Mouse (Mus musculus): ENCODE results near the gene Ccdc88a. TPM values are rescaled to one million over a fixed set of nuclear protein-coding genes. Genes with fewer than 3 reads are reported as not detected.
A peak's percentile ranks its signal among the peaks of the same experiment; 100 is the strongest.

The Ccdc88a gene
- polyA plus RNA-seq (2015; fragmentation: Nextera tagmentation; extraction: Ambion mirVana): 26.9 and 29.6 TPM in 2 replicates

DNA sequence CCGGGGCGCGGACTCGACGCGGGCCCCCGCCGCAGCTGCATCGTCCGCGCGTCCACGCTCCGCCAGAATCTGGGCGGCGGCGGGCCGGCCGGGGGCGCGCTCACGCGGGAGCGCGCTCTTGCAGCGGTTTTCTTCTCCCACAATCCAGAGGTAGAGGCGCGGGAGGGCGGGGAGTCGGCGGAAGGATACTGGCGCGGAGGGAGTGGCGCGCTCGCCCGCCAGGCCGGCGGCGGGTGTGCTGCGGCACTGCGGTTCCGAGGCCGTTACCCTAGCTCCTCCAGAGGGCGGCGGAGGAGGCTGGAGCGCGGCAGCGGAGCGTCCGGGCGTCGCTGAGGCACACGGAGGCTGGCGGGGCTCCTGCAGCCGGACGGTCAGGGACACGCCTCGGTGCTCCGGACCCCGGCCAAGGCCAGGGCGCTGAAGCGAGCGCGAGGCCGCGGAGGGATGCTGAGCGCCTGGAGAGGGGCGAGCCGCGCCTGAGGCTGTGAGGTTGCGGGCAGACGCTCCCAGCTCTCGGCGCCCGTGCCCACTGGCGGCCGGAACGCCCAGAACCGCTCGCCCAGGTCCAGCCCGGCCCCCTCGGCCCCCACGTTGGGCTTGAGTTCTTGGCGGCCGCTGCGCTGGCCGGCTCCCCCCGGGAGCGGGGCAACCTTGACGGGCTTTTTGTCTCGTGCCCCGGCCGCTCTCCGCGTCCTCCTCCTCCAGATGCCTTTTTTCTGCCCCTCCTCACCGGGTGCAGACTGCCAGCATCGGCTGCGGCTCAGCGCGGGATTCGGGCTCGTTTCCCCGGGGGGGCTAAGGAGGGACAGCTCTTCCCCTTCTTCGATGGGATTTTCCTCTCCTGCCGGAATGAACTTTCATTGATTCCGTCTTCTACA is at the start of gene Ccdc88a:
Gene Ccdc88a, plus strand, starts transcription at position 263 of the 878 bp plus-strand sequence.
- Histone ChIP-seq H3K4me1 (no peaks in the 10 kb centered on the region), H3K9me3 (no peaks in the 10 kb centered on the region), H3K36me3 (no peaks in the 10 kb centered on the region), H3K4me2 (peak within 1 kb of the TSS; percentile 64), H3K4me3 (replicated peaks) (peak within 1 kb of the TSS; percentile 90), H3K27me3 (replicated peaks) (no peaks in the 10 kb centered on the region), H3K9ac (peak within 1 kb of the TSS; percentile 74), H3K27ac (peak within 1 kb of the TSS; percentile 94)
- WGBS: under 1% methylated on average over 107 of the region's 107 CpGs
- ATAC-seq (ENCODE audit: insufficient read depth, low FRiP score, low read depth): peak; percentile 98

DNA sequence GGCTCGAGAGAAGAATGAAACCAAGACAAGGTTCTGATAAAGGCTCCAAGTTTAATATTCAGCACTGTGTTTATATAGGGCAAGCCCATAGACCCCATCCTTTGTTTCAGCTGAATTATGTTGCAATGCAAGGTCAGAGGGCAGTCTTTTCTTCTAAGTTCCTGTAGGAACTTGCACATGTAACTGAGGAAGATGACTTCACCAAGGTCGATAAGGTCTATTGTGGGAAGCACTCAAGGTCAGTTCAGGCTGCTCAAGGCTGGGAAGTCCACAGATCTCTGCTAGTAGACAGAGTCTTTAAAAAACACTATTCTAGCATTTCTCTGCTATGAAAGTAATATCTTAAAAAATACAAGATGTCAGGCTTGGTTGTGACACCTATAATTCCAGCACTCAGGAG is 38.0 kb upstream of the Ccdc88a start:
- Histone ChIP-seq H3K27ac (no peak overlapping the region), H3K4me3 (replicated peaks) (no peak overlapping the region), H3K9ac (no peak overlapping the region), H3K36me3 (no peaks in the 10 kb centered on the region), H3K9me3 (no peaks in the 10 kb centered on the region), H3K4me2 (no peak overlapping the region), H3K4me1 (no peaks in the 10 kb centered on the region), H3K27me3 (replicated peaks) (no peaks in the 10 kb centered on the region)
- ATAC-seq (ENCODE audit: insufficient read depth, low FRiP score, low read depth): no peak; the same call in 1 of the 2 replicates
- WGBS: 72% methylated on average over 2 of the region's 2 CpGs

- Histone ChIP-seq H3K4me3 (replicated peaks) (no peak overlapping the region), H3K27me3 (replicated peaks) (no peaks in the 10 kb centered on the region), H3K36me3 (no peaks in the 10 kb centered on the region), H3K9me3 (no peaks in the 10 kb centered on the region), H3K4me1 (no peaks in the 10 kb centered on the region), H3K27ac (no peak overlapping the region), H3K9ac (no peak overlapping the region), H3K4me2 (no peak overlapping the region)
- no peak for ATAC-seq (ENCODE audit: insufficient read depth, low FRiP score, low read depth)
- WGBS: 66% methylated on average over 2 of the region's 2 CpGs
Observed at GRCm38 (mm10) chr11:29341259-29341658, 32.2 kb upstream of the Ccdc88a start.

DNA sequence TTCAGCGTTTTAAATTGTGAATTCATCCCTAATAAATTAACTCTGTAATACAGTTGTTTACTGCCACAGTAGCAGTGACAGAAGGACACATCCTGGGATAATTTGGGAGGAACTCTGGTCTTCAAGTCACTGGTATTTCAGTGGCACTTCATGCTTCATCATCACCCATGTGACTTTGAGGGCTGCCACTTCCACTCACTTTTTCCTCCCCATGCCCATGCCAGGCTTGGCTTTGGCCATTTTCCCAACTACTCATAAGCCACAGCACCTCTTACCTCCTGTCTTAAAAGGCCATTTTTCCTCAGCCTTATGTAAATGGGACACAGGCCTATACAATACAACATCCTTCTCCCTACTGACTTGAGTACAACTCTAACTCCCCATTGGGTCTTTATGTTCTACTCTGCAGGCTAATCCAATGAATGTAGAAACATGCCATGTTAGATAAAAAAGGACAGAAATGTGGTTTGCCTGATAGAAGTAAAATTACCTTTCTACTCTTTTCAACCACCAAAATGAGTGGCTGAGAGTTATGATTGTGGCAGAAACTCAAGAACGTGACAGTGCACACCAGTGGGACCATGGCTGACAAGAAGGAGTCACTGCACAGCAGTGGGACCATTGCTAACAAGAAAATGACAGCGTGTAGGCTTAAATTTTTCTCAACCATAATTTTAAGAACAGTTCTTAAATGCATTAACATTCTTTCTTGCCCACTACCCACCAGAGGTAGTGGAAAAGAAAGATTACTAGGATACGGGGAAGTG is 28.4 kb upstream of the Ccdc88a start:
- no peak for ATAC-seq (ENCODE audit: insufficient read depth, low FRiP score, low read depth)
- Histone ChIP-seq H3K4me3 (replicated peaks) (no peak overlapping the region), H3K9ac (no peak overlapping the region), H3K36me3 (no peaks in the 10 kb centered on the region), H3K4me1 (no peaks in the 10 kb centered on the region), H3K4me2 (no peak overlapping the region), H3K27ac (no peak overlapping the region), H3K27me3 (replicated peaks) (no peaks in the 10 kb centered on the region), H3K9me3 (no peaks in the 10 kb centered on the region)
- 78% methylated on average over 4 of the region's 4 CpGs for WGBS

DNA sequence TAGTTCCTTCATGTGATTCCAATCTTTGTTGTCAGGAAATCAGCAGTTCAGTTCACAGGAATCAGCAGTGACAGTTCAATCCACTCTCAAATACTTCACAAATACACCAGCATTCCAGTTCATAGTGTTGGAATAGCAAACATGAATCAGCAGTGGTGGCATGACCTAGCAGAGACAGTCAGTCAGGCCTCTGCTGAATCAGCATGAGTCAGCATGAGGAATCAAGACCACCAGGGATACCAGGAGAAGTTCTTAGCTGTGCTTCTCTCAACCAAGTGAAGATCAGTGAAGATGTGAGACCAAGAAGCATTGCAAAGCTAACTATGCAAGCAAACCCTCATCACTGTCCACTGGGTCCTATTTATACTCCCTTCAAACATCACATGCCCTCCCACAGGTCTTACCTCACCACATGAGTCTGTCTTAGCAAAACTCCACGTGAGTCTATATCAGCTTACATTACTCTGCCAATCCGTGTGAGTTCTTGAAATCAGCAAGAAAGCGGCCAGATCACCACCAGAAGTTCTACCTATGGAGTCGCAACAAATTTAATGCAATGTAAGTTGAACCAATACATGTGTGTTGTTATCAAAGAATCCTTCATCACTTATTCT is 27.7 kb upstream of the Ccdc88a start:
- Histone ChIP-seq H3K27ac (no peak overlapping the region), H3K9me3 (no peaks in the 10 kb centered on the region), H3K4me2 (no peak overlapping the region), H3K9ac (no peak overlapping the region), H3K4me3 (replicated peaks) (no peak overlapping the region), H3K27me3 (replicated peaks) (no peaks in the 10 kb centered on the region), H3K36me3 (no peaks in the 10 kb centered on the region), H3K4me1 (no peaks in the 10 kb centered on the region)
- WGBS: 75% methylated on average over 4 of the region's 4 CpGs
- no peak for ATAC-seq (ENCODE audit: insufficient read depth, low FRiP score, low read depth)

- Histone ChIP-seq H3K27me3 (replicated peaks) (no peaks in the 10 kb centered on the region), H3K9me3 (no peaks in the 10 kb centered on the region), H3K27ac (no peak overlapping the region), H3K4me3 (replicated peaks) (no peak overlapping the region), H3K9ac (no peak overlapping the region), H3K36me3 (no peaks in the 10 kb centered on the region), H3K4me2 (no peak overlapping the region), H3K4me1 (no peaks in the 10 kb centered on the region)
- no peak for ATAC-seq (ENCODE audit: insufficient read depth, low FRiP score, low read depth)
- WGBS: 90% methylated on average over 2 of the region's 2 CpGs
Observed at GRCm38 (mm10) chr11:29350891-29351290, 22.6 kb upstream of the Ccdc88a start.

GRCm38 (mm10) chr11:29352214-29352613 is 21.2 kb upstream of the Ccdc88a start:
- Histone ChIP-seq H3K27me3 (replicated peaks) (no peaks in the 10 kb centered on the region), H3K36me3 (no peaks in the 10 kb centered on the region), H3K4me3 (replicated peaks) (no peak overlapping the region), H3K27ac (no peak overlapping the region), H3K9ac (no peak overlapping the region), H3K4me1 (no peaks in the 10 kb centered on the region), H3K4me2 (no peak overlapping the region), H3K9me3 (no peaks in the 10 kb centered on the region)
- WGBS: 92% methylated on average over 1 of the region's 1 CpGs
- no peak for ATAC-seq (ENCODE audit: insufficient read depth, low FRiP score, low read depth)

DNA sequence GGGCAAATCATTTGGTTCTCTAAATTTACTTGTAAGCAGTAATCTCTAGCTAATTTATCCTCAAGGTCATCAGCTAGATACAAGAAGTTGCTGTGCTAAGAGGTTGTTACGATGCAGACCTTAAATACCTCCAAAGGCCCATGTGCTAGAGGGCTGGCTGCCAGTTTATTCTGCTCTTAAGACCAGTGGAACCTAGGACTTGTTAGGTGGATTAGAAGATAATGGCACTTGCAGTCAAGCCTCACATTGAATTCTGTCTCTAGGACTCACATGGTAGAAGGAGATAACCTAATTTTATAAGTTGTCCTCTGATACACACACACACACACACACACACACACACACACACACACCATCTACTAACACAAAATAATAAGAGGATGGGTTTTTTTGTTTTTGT is 5.3 kb upstream of the Ccdc88a start:
- no peak for ATAC-seq (ENCODE audit: insufficient read depth, low FRiP score, low read depth)
- H3K27me3 ChIP-seq (replicated peaks): no peaks in the 10 kb centered on the region
- H3K4me3 ChIP-seq (replicated peaks): no peak overlapping the region
- 68% methylated on average over 1 of the region's 1 CpGs for WGBS
- H3K4me2 ChIP-seq: no peak overlapping the region
- no peaks in the 10 kb centered on the region for H3K4me1 ChIP-seq
- no peak overlapping the region for H3K9ac ChIP-seq
- no peak overlapping the region for H3K27ac ChIP-seq
- no peaks in the 10 kb centered on the region for H3K9me3 ChIP-seq
- no peaks in the 10 kb centered on the region for H3K36me3 ChIP-seq

- Histone ChIP-seq H3K27ac (peak overlapping the region; percentile 8; the same call in 1 of the 2 replicates), H3K4me1 (no peaks in the 10 kb centered on the region), H3K36me3 (no peaks in the 10 kb centered on the region), H3K27me3 (replicated peaks) (no peaks in the 10 kb centered on the region), H3K4me2 (peak overlapping the region; percentile 64), H3K4me3 (replicated peaks) (peak overlapping the region; percentile 90), H3K9ac (peak overlapping the region; percentile 30; the same call in 1 of the 2 replicates), H3K9me3 (no peaks in the 10 kb centered on the region)
- ATAC-seq (ENCODE audit: insufficient read depth, low FRiP score, low read depth): no peak
- 4% methylated on average over 11 of the region's 11 CpGs for WGBS
Observed at GRCm38 (mm10) chr11:29373050-29373395, 435 bp upstream of the Ccdc88a start.

- Histone ChIP-seq H3K9me3 (no peaks in the 10 kb centered on the region), H3K36me3 (no peaks in the 10 kb centered on the region), H3K4me3 (replicated peaks) (peak overlapping the region; percentile 90), H3K9ac (peak overlapping the region; percentile 74), H3K4me1 (no peaks in the 10 kb centered on the region), H3K4me2 (peak overlapping the region; percentile 64), H3K27me3 (replicated peaks) (no peaks in the 10 kb centered on the region), H3K27ac (peak overlapping the region; percentile 94; the same call in 1 of the 2 replicates)
- 0% methylated on average over 8 of the region's 8 CpGs for WGBS
- ATAC-seq (ENCODE audit: insufficient read depth, low FRiP score, low read depth): 0 out of 2 replicates have a peak, but pooled peaks have one; percentile 21
Observed at GRCm38 (mm10) chr11:29374274-29374656, 807 bp downstream of the Ccdc88a start.

DNA sequence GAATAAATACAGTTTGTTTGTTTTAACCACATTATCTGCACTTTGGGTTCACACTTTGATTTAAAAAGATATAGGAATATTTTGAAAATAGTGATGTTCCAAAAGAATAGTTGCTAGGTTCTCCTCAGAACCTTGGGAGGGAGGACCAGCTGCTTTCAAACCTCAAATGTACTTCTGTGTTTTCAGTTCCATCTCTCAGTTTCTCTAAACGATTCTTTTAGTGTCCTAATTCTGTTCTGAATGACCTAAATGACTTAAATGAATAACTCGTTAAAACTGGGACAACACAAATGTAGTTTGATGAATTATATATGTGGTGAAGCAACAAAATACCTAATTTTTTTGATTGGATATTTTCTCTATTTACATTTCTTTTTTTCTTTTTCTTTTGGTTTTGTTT is 3.2 kb downstream of the Ccdc88a start:
- no peaks in the 10 kb centered on the region for H3K27me3 ChIP-seq (replicated peaks)
- no peak for ATAC-seq (ENCODE audit: insufficient read depth, low FRiP score, low read depth)
- H3K9me3 ChIP-seq: no peaks in the 10 kb centered on the region
- no peak overlapping the region for H3K4me3 ChIP-seq (replicated peaks)
- H3K4me1 ChIP-seq: no peaks in the 10 kb centered on the region
- H3K9ac ChIP-seq: no peak overlapping the region
- no peaks in the 10 kb centered on the region for H3K36me3 ChIP-seq
- H3K4me2 ChIP-seq: no peak overlapping the region
- 75% methylated on average over 2 of the region's 2 CpGs for WGBS
- no peak overlapping the region for H3K27ac ChIP-seq

GRCm38 (mm10) chr11:29378751-29379150 is 5.3 kb downstream of the Ccdc88a start:
- no peak for ATAC-seq (ENCODE audit: insufficient read depth, low FRiP score, low read depth)
- Histone ChIP-seq H3K27ac (no peak overlapping the region), H3K4me2 (no peak overlapping the region), H3K27me3 (replicated peaks) (no peaks in the 10 kb centered on the region), H3K9me3 (no peaks in the 10 kb centered on the region), H3K4me3 (replicated peaks) (no peak overlapping the region), H3K9ac (no peak overlapping the region), H3K36me3 (no peaks in the 10 kb centered on the region), H3K4me1 (no peaks in the 10 kb centered on the region)
- WGBS: 94% methylated on average over 1 of the region's 1 CpGs
